Mouse (Mus musculus) limb, embryonic 11.5 days (tissue): ENCODE results near the gene Ttc9b. TPM values are rescaled to one million over a fixed set of nuclear protein-coding genes. Genes with fewer than 3 reads are reported as not detected.

Source experiments
- ATAC-seq: fragments of 200-750 bp; cut with Nextera tagmentation; 2 replicates; pipeline ENCODE4 v1.8.0; 2017; ENCODE audit warnings: low read depth; ENCODE audit not compliant: insufficient number of reproducible peaks, low FRiP score, low TSS enrichment
- DNase-seq: peaks from one replicate; pipeline ENCODE4 v3.0.0-alpha.2; 2015; ENCODE audit warnings: low spot score
- H3K27ac ChIP-seq: fragments of 300-500 bp; sonication (generic); replicated peaks from 2 replicates; pipeline ENCODE4 v1.5.1; 2014; ENCODE audit warnings: low read depth, mild to moderate bottlenecking, low read length
- H3K27me3 ChIP-seq: fragments of 300-500 bp; sonication (generic); 2 replicates; pipeline ENCODE4 v1.6.1; 2014; ENCODE audit warnings: mild to moderate bottlenecking, low read length, mixed read lengths; ENCODE audit not compliant: control insufficient read depth, insufficient read depth
- H3K36me3 ChIP-seq: fragments of 300-500 bp; sonication (generic); 2 replicates; pipeline ENCODE4 v1.6.1; 2014; ENCODE audit warnings: mild to moderate bottlenecking, low read length, moderate library complexity, mixed read lengths; ENCODE audit not compliant: control insufficient read depth, insufficient read depth
- H3K4me1 ChIP-seq: fragments of 300-500 bp; sonication (generic); 2 replicates; pipeline ENCODE4 v1.6.1; 2014; ENCODE audit warnings: low read length, mixed read lengths; ENCODE audit not compliant: control insufficient read depth, insufficient read depth
- H3K4me2 ChIP-seq: fragments of 300-500 bp; sonication (generic); 2 replicates; pipeline ENCODE4 v1.6.1; 2014; ENCODE audit warnings: low read depth, mild to moderate bottlenecking, moderate library complexity; ENCODE audit not compliant: severe bottlenecking
- H3K4me3 ChIP-seq: fragments of 300-500 bp; sonication (generic); 2 replicates; pipeline ENCODE4 v1.5.1; 2014; ENCODE audit warnings: low read depth, low read length
- H3K9ac ChIP-seq: fragments of 300-500 bp; sonication (generic); 2 replicates; pipeline ENCODE4 v1.6.1; 2014; ENCODE audit warnings: mild to moderate bottlenecking, low read length
- H3K9me3 ChIP-seq: fragments of 300-500 bp; sonication (generic); 2 replicates; pipeline ENCODE4 v1.6.1; 2016; ENCODE audit warnings: low read length; ENCODE audit not compliant: control insufficient read depth
- WGBS: fragments of 180-500 bp; shearing (Covaris S2); extraction: QIAGEN DNeasy Blood & Tissue Kit; methylation state at CpG from one replicate; pipeline ENCODE4 v1.1.7; 2014; 5-methylcytosine and 5-hydroxymethylcytosine counted together
- polyA plus RNA-seq: library from polyadenylated mRNA; unstranded; fragments of >200 nt; fragmentation: Nextera tagmentation; extraction: Ambion mirVana; gene quantifications from 2 replicates; pipeline ENCODE4 v1.2.1, GENCODE M21; 2014

Ttc9b gene
- polyA plus RNA-seq, 1 experiment from 2014 or later: 0.15 TPM

GRCm38 (mm10) chr7:27687043-27687442 is 33.3 kb downstream of the Ttc9b start:
- no peak overlapping the region for H3K27ac ChIP-seq
- no peak overlapping the region for H3K4me2 ChIP-seq
- H3K4me3 ChIP-seq: no peak overlapping the region
- WGBS: 91% methylated on average over 1 of the region's 1 CpGs
- H3K27me3 ChIP-seq: no peaks in the 10 kb centered on the region
- H3K4me1 ChIP-seq: 0 out of 2 replicates have a peak, but pooled peaks cover 3% of the 10 kb centered on the region
- ATAC-seq (no peak), DNase-seq (no peak)
- no peak overlapping the region for H3K9ac ChIP-seq
- no peaks in the 10 kb centered on the region for H3K36me3 ChIP-seq
- H3K9me3 ChIP-seq: no peaks in the 10 kb centered on the region

DNA sequence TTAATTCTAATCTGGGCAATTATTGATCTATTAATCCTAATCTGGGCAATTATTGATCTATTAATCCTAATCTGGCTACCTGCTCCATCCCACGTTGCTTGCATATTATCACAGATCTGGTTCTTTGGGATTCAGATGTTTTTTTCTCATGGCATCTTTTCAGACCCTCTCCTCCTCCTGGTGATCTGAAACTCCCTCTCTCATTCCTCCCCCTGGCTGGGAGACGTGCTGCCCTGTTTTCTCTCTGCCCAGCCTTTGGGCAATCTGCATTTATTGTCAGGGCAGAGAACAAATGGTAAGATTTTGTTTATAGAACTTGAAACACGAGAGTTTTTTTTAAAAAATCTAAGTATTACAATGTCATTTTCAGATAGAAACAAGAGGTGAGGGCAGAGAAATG is 34.1 kb downstream of the Ttc9b start:
- WGBS: 69% methylated on average over 3 of the region's 3 CpGs
- H3K36me3 ChIP-seq: no peaks in the 10 kb centered on the region
- ATAC-seq (no peak), DNase-seq (no peak)
- H3K9ac ChIP-seq: no peak overlapping the region
- no peak overlapping the region for H3K4me3 ChIP-seq
- H3K4me2 ChIP-seq: no peak overlapping the region
- no peaks in the 10 kb centered on the region for H3K27me3 ChIP-seq
- H3K27ac ChIP-seq: no peak overlapping the region
- no peaks in the 10 kb centered on the region for H3K9me3 ChIP-seq
- 0 out of 2 replicates have a peak, but pooled peaks cover 3% of the 10 kb centered on the region for H3K4me1 ChIP-seq

DNA sequence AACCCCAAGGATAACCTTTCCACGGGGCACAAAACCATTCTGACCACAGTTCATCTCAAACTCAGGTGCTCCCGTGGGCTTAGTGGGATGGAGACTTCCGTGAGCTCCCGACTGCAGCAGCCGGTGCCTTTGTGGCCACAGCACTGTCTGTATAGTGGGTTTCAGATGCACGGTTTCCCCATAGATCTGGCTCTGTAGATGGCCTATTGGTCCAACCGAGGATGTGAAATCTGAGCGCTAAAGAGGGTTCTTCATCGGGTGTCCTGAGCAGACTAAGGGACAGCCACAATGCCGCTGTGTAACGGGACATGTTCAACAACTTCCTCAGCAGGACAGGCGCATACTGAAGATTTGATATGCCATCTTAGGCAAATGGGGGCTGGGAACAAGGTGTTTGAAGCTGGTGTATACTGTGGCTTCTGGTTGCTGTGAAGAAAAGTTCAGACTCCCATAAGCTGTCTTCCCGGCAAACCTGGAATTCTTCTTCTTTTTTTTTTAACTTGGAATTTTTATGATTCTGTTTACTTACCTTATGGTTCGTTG is 34.6 kb downstream of the Ttc9b start:
- H3K27me3 ChIP-seq: no peaks in the 10 kb centered on the region
- no peaks in the 10 kb centered on the region for H3K9me3 ChIP-seq
- H3K4me1 ChIP-seq: 0 out of 2 replicates have a peak, but pooled peaks cover 3% of the 10 kb centered on the region
- ATAC-seq: no peak
- peak overlapping the region; percentile 77 for H3K4me2 ChIP-seq
- WGBS: 45% methylated on average over 14 of the region's 14 CpGs
- no peaks in the 10 kb centered on the region for H3K36me3 ChIP-seq
- H3K9ac ChIP-seq: peak overlapping the region; percentile 62
- DNase-seq: peak; percentile 34
- H3K4me3 ChIP-seq: peak overlapping the region; percentile 44
- no peak overlapping the region; the same call in 1 of the 2 replicates for H3K27ac ChIP-seq

DNA sequence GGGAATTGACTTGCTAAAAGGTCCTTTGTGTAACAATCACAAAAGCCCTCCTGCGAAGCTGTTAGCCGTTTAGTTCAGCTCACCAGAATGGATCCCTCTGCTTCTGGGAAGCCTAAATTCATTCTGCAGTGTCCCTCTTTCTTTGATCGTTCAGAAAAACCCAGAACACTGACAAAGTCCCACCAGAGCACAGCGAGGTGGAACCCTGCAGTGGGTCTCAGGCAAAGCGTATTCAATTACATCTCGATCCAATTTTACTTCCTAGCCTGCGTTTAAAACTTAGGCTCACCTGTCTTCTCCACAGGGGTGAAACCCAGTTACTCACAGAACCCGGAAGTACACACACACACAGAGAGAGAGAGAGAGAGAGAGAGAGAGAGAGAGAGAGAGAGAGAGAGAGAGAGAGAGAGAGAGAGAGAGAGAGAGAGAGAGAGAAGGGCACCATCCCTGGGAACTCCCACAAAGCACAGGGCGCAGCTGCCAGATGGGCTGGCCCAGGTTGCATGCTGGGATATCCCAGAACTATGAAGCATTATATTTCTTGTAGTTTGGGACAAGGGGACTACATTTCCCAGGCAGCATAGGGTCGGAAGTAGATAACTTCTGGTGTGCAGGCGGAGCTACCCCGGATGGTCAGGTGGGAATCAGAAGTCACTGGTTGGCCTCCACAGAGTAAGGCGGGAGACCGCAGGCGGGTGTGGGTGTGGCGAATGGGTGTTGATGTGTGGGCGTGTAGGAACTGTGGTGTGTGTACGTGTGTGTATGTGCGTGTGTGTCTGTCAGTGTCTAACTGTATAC is 35.3 kb downstream of the Ttc9b start, which contains the start of gene Zfp607b:
TSS of gene Zfp607b (plus strand) at position 526 of the 798 bp plus-strand sequence.
- H3K36me3 ChIP-seq: no peaks in the 10 kb centered on the region
- H3K4me3 ChIP-seq: peak within 1 kb of the TSS; percentile 44
- 0 out of 2 replicates have a peak, but pooled peaks cover 3% of the 10 kb centered on the region for H3K4me1 ChIP-seq
- whole genome bisulfite sequencing: 2% methylated on average over 19 of the region's 19 CpGs
- no peaks in the 10 kb centered on the region for H3K9me3 ChIP-seq
- peak; percentile 89 for DNase-seq
- H3K27ac ChIP-seq: no peak within 1 kb of the TSS; the same call in 1 of the 2 replicates
- peak; percentile 99 for ATAC-seq
- H3K9ac ChIP-seq: peak within 1 kb of the TSS; percentile 62
- peak within 1 kb of the TSS; percentile 77 for H3K4me2 ChIP-seq
- H3K27me3 ChIP-seq: no peaks in the 10 kb centered on the region

DNA sequence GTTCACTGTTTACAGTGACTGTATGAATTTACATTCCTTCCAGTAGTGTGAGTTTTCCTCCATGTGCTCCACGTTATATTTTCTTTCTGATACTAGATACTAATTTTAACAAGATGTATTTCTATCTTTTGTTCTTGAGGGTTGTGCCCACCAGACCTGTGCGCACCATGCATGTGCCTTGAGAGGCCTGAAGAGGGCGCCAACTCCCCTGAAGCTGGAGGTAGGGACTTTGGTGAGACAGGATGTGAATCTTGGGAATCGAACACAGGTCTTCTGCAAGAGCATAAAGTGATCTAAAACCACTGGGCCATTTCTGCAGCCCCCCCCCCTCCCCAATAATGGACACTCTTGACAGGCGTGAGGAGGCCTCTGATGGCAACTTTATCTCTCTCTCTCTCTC is 37.4 kb downstream of the Ttc9b start:
- DNase-seq: peak; percentile 40
- no peak overlapping the region for H3K27ac ChIP-seq
- H3K27me3 ChIP-seq: no peaks in the 10 kb centered on the region
- no peaks in the 10 kb centered on the region for H3K9me3 ChIP-seq
- WGBS: 37% methylated on average over 5 of the region's 5 CpGs
- H3K4me1 ChIP-seq: 0 out of 2 replicates have a peak, but pooled peaks cover 3% of the 10 kb centered on the region
- no peak overlapping the region for H3K4me2 ChIP-seq
- no peak overlapping the region for H3K9ac ChIP-seq
- no peak overlapping the region for H3K4me3 ChIP-seq
- no peak for ATAC-seq
- H3K36me3 ChIP-seq: no peaks in the 10 kb centered on the region

GRCm38 (mm10) chr7:27696711-27697110 is 43.0 kb downstream of the Ttc9b start:
- Histone ChIP-seq H3K36me3 (no peaks in the 10 kb centered on the region), H3K9me3 (no peaks in the 10 kb centered on the region; the same call in 1 of the 2 replicates), H3K9ac (no peak overlapping the region), H3K4me3 (no peak overlapping the region), H3K4me2 (no peak overlapping the region), H3K4me1 (no peaks in the 10 kb centered on the region), H3K27ac (no peak overlapping the region), H3K27me3 (no peaks in the 10 kb centered on the region)
- DNase-seq (no peak), ATAC-seq (no peak)
- WGBS: 49% methylated on average over 3 of the region's 3 CpGs

Other genes starting within 250 kb of the Ttc9b start
- gene Sptbn4, start 206.2 kb upstream of the Ttc9b start, polyA plus RNA-seq: 0.15 and 0.27 TPM in 2 replicates
- gene Blvrb, start 205.9 kb upstream of the Ttc9b start, polyA plus RNA-seq: 29.0 and 30.5 TPM in 2 replicates
- gene Sertad3, start 180.1 kb upstream of the Ttc9b start, polyA plus RNA-seq: 25.9 and 29.3 TPM in 2 replicates
- gene Sertad1, start 167.0 kb upstream of the Ttc9b start, polyA plus RNA-seq: 29.0 and 31.5 TPM in 2 replicates
- 1.5 and 2.1 TPM in 2 replicates for gene Prx, start 154.6 kb upstream of the Ttc9b start, polyA plus RNA-seq
- gene Hipk4, start 130.6 kb upstream of the Ttc9b start, polyA plus RNA-seq: 0.45 and 0.72 TPM in 2 replicates
- 49.1 and 53.2 TPM in 2 replicates for gene Pld3, start 100.7 kb upstream of the Ttc9b start, polyA plus RNA-seq
- 32.1 and 32.4 TPM in 2 replicates for gene 2310022A10Rik, start 100.7 kb upstream of the Ttc9b start, polyA plus RNA-seq
- 83.9 and 85.7 TPM in 2 replicates for gene Akt2, start 62.4 kb upstream of the Ttc9b start, polyA plus RNA-seq
- 6.8 and 8.6 TPM in 2 replicates for gene Map3k10, start 20.7 kb downstream of the Ttc9b start, polyA plus RNA-seq
- 2.8 and 3.1 TPM in 2 replicates for gene Zfp607b, start 35.4 kb downstream of the Ttc9b start, polyA plus RNA-seq
- 45.6 and 49.9 TPM in 2 replicates for gene Zfp60, start 77.5 kb downstream of the Ttc9b start, polyA plus RNA-seq
- 2.5 and 2.7 TPM in 2 replicates for gene Zfp626, start 153.3 kb downstream of the Ttc9b start, polyA plus RNA-seq
- gene Zfp59, start 184.7 kb downstream of the Ttc9b start, polyA plus RNA-seq: 10.1 and 12.0 TPM in 2 replicates
- 3.6 and 4.4 TPM in 2 replicates for gene Zfp607a, start 203.6 kb downstream of the Ttc9b start, polyA plus RNA-seq